Mouse (Mus musculus): ENCODE measurements around the gene Ell2.

The Ell2 gene

GRCm38 (mm10) chr13:75807969-75808368, 101.4 kb downstream of the Ell2 start:
- in situ Hi-C loops (cut with MboI, MseI) = no loop called here

DNA sequence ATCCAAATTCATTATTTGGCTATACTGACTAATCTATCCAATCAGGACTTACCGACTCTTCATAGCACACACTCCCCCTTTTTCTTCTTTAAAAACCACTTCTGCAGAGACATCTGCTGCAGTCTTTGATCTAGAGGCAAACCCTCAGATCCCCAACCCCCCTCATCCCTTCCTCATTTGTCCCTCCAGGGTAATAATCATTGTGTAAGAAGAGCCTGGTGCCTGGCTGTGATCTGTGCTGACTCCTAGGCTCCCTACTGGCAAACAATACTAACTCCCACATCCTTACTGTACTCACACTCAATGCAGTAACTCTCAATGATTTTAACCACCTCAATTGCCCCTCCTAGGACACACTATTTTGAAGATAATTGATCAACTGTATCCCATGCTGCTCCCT, 103.4 kb downstream of the Ell2 start:
- in situ Hi-C loops (cut with MboI, MseI) = loop anchor here in 1 of 2 experiments (5.0 kb wide), 1 partner anchor 72 kb away; no protein-coding TSS in a partner anchor

- in situ Hi-C loops (cut with MboI, MseI) = no loop called here
These were observed 110.6 kb downstream of the Ell2 start for GRCm38 (mm10) chr13:75817183-75817582.

- in situ Hi-C loops (cut with MboI, MseI) = no loop called here
These were observed 111.9 kb downstream of the Ell2 start for GRCm38 (mm10) chr13:75818486-75818885.

DNA sequence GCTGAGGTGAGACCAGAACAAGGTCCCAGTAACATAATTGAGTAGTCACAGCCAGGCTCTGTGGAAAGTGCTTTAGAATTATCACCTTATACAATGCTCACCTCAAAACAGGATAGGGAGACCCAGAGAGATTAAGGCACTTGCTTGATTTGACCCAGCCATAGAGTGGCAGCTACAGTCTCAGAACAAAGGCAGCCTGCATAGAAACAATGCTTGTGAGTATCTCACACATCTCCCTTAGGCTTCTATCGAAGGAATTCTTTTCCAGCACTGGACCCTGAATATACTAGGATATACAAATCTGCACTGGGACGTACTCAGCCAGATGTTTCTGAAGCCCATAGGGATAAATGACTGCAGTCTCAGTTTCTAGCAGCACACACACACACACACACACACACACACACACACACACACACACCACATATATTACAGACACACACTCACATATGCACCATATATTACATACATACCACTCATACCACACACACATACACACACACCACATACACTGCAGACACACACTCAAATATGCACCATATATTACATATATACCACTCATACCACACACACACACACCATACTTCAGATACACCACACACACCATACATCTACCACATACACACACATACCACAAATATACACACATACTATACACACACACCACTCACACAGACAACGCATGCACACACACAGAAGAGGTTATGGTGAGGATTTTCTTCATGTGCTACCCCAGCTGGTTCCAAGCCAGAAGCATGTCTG, 112.6 kb downstream of the Ell2 start:
- in situ Hi-C loops (cut with MboI, MseI) = no loop called here

DNA sequence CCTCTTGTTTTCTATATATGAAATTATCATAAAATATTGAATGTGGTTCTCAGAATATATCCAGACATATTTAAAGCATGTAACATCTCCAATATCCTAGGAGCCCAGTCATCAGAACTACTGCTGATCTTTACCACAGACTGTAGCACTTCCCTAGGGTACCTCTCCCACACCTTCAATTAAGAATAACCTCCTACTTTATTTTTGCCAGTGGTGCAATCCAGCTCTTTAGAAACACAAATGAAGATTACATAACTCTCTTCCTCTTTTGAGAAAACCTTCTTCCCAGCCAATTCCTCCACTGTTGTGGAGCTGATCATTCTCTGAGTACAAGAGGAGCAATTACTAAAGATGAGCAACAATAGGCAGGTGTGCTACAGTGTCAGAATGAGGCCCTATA, 113.3 kb downstream of the Ell2 start:
- in situ Hi-C loops (cut with MboI, MseI) = loop anchor here (5.0 to 10.0 kb wide), 2 partner anchors 57 to 1885 kb away; partner anchors contain the start of gene Fam172a (in 1 of the 2)
